Mouse (Mus musculus): ENCODE measurements around the gene 2810004N23Rik.

DNA sequence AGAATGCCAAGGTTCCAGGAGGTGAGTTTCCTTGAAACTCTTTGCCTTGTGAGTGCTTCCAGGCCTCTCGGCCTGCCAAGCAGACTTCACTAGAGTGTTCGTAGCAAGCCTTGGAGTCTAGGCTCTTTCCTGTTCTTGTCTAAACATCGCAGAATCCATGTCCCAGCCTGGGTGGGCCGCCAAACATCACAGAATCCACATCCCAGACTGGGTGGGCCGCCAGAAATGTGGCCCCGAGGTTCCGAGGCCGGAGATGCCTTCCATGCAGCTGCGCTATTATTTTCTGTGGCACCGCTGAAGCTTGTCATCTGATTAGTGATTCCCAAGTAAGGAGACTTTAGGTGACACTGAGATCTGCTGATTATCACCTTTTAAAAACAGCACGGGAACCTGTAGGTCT lies 62.4 kb downstream of the 2810004N23Rik start:
- no peak for TF ChIP-seq POLR2A (IDR thresholded peaks at IDR 0.05; ENCODE audit: insufficient read length, low read depth)
- TF ChIP-seq USF1 (IDR thresholded peaks at IDR 0.05; ENCODE audit: low read depth), result no peak
- TF ChIP-seq CEBPB (IDR thresholded peaks at IDR 0.05; ENCODE audit: insufficient read depth, poor library complexity, severe bottlenecking), result no peak
- no peak for TF ChIP-seq MAX (IDR thresholded peaks at IDR 0.05; ENCODE audit: low read depth)
- TF ChIP-seq MYOG (IDR thresholded peaks at IDR 0.05; ENCODE audit: control insufficient read depth in 1 of 3, insufficient read depth in 1 of 3, insufficient read length in 2 of 3, low read depth in 2 of 3), result no peak
- TF ChIP-seq E2F4 (IDR thresholded peaks at IDR 0.05; ENCODE audit: insufficient read depth), result no peak
- TF ChIP-seq MYOD1 (IDR thresholded peaks at IDR 0.05; ENCODE audit: control insufficient read depth in 1 of 3, insufficient read length in 2 of 3, low read depth in 2 of 3), result no peak
- TF ChIP-seq TCF12 (IDR thresholded peaks at IDR 0.05; ENCODE audit: insufficient read depth, poor library complexity, severe bottlenecking), result no peak
- TF ChIP-seq TCF3 (IDR thresholded peaks at IDR 0.05; ENCODE audit: insufficient read length, low read depth), result no peak
- TF ChIP-seq POLR2AphosphoS2 (IDR thresholded peaks at IDR 0.05; ENCODE audit: insufficient read length, low read depth), result no peak
- no peak for TF ChIP-seq REST (IDR thresholded peaks at IDR 0.05; ENCODE audit: insufficient read depth, insufficient read length)
- TF ChIP-seq SRF (IDR thresholded peaks at IDR 0.05; ENCODE audit: control insufficient read depth, insufficient read length, low read depth), result no peak

All from myocyte (in vitro differentiated cells).